Mouse (Mus musculus) urinary bladder, postnatal 25 days (tissue): Measurements from ENCODE around the gene Ttll11.
A peak's percentile ranks its signal among the peaks of the same experiment; 100 is the strongest.

Source experiments
- DNase-seq: peaks from one replicate; pipeline ENCODE4 v3.0.0; 2022; ENCODE audit warnings: low spot score

The Ttll11 gene

DNA sequence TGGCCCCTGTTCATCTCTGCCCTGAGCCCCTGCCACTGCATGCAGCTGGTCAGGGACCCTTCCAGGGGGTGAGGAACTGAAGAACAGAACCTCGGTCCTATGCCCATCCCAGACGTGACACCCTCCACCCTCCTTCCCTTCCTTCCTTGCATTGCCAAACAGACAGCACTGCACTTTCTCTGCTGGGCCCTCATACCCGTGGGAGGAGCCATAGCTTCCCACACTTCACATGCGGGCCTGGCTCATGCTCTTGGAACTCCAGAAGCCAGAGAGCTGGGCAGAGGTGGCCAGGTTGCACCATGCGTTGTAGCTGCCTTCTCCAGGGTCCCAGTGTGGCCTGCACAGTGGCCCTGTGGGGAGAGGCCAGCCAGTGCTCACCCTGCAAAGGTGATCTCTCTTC, 251.1 kb downstream of the Ttll11 start:
- no peak for DNase-seq

- no peak for DNase-seq
These were observed 256.0 kb downstream of the Ttll11 start for GRCm38 (mm10) chr2:35723691-35724090.

GRCm38 (mm10) chr2:35723267-35723666, 256.4 kb downstream of the Ttll11 start:
- no peak for DNase-seq

DNA sequence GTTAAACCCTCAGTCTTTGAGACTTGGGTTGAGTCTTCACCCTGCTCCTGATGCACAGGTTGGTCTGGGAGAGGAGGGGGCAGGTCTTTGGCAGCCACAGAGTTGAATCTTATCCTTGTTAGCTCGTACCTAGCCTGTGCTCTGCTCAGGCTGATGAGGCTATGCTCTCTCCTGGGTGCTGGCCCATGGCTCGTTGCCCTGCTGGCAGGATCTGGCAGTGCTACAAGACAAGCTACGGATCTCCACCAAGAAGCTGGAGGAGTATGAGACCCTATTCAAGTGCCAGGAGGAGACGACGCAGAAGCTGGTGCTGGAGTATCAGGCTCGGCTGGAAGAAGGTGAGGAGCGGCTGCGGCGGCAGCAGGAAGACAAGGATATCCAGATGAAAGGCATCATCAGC, 256.9 kb downstream of the Ttll11 start:
- DNase-seq, result no peak

GRCm38 (mm10) chr2:35720956-35721355, 258.8 kb downstream of the Ttll11 start:
- DNase-seq, result no peak

GRCm38 (mm10) chr2:35720550-35720949, 259.2 kb downstream of the Ttll11 start:
- no peak for DNase-seq

GRCm38 (mm10) chr2:35720104-35720503, 259.6 kb downstream of the Ttll11 start:
- no peak for DNase-seq

DNA sequence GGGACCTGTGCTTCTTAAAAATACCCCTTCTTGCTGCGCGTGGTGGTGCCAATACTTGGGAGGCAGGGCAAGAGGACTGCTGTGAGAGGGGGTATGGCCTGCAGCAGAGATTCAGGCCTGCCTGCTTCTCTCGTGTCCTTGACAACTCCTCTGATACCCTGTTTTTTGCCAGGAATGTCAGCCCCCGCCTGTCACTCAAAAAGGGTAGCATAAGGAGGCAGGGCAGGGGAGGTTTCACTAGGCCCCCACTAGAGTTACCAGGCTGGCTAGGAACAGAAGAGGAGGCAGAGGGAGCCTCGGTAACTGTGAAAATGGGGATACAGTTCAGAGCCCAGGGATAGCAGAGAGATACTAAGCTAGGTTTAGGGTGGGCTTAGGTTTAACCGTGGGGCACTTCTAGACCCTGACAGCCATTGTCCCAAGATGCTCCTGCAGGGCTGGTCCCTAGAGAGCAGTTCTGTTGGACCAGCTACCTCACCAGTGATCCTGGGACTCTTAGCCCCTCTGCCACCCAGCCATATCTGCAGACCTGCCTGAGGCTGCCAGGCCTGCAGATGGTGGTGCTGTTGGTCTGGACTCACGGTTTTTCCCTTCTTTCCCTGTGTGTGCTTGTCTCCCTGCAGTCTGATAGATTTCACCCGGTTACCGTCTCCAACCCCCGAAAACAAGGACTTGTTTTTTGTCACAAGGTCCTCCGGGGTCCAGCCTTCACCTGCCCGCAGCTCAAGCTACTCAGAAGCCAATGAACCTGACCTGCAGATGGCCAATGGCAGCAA, 260.3 kb downstream of the Ttll11 start:
- no peak for DNase-seq

DNA sequence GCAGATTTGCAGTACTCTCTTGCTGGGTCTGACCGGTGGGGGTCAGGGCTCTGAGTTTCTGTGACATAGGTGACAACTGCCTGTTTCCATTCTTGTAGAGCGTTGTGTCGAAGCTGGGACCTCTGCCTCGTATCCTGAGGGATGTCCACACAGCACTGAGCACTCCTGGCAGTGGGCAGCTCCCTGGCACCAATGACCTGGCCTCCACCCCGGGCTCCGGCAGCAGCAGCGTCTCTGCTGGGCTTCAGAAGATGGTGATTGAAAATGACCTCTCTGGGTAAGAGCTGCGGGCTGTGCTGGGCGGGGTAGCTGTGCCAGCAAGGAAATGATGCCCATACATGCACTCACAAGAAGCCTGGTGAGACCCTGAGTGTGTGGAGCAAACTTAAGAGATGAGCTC, 261.1 kb downstream of the Ttll11 start:
- no peak for DNase-seq

GRCm38 (mm10) chr2:35718003-35718500, 261.7 kb downstream of the Ttll11 start:
- DNase-seq, result no peak

DNA sequence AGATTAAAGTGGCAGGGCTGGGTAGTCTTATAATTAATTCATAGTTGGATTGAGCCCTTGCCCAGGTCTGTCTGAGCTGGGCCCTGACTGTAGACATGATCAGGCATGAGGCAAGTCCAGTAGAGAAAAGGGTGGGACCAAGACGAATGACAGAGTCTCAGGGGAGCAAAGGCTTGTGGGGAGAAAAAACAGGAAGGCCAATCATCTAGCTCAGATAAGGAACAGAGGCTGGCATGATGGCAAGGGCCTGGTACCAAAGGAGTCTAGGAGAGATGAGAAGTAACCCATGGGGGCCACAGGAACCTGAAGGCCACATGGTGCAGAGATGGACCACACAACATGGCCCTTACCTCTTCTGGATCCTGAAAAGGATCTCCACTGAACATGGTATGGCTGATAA, 263.5 kb downstream of the Ttll11 start:
- DNase-seq, result no peak

GRCm38 (mm10) chr2:35715485-35715884, 264.2 kb downstream of the Ttll11 start:
- no peak for DNase-seq

DNA sequence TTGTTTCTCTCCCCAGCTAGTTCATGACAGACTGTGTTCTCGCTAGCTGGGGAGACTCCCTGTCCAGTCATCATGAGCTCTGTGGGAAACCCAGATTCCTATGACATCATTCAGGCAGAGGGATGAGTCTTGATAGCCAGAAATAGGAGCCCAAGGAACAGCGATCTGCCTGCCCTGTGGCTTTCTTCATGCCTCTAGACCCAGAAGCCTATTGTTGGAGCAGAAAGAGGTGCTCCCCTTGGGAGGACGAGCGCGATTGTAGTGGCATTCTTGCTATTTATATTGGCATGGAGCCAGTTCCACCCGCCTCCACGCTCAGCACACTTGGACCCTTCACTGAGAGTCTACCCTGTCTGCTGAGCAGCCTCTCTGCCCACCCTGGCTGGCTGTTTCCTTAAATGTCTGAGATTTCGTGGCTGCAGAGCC, 265.0 kb downstream of the Ttll11 start:
- no peak for DNase-seq

GRCm38 (mm10) chr2:35713460-35713859, 266.3 kb downstream of the Ttll11 start:
- no peak for DNase-seq

GRCm38 (mm10) chr2:35712611-35713010, 267.1 kb downstream of the Ttll11 start:
- DNase-seq, result no peak

DNA sequence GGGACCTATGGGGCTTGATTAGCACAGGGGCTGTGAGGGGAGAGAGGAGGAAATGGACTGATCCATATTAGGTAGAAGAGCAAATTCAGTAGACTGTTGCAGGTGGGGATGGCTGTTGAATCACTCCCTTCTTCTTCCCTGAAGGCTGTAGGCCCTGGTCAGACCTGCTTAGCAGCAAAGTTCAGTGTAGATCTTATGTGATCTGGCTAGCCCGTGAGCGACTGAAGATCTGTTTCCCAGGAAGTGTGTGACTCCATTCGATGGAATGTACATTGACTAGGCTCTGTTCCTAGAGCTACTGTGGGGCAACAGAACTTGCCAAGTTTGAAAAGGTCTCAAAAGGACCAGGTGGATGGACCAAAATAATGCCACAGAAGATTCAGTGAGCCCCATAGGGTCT, 276.5 kb downstream of the Ttll11 start:
- DNase-seq, result peak; percentile 51

GRCm38 (mm10) chr2:35702608-35703007, 277.1 kb downstream of the Ttll11 start:
- DNase-seq, result no peak

DNA sequence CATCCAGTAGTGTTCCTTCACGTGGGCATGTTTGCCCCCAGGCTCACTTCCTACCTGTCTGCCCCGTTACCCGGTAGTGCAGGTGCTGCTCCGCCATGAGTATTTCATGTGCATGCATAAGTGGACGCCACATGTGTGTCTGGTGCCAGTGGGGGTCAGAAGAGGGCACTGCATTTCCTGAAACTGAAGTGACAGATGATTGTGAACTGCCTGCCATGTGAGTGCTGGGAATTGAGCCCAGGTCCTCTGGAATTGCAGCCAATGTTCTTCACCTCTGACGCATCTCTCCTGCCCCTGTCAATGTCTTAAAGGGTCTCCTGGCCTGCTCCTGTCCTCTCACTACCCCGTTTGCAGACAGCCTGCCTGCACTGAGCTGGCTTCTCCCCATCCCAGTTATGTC, 277.7 kb downstream of the Ttll11 start:
- no peak for DNase-seq
